Mouse (Mus musculus): ENCODE measurements around the gene Adamts14.

The Adamts14 gene

GRCm38 (mm10) chr10:61274532-61274931 is 1.3 kb upstream of the Adamts14 start:
- no peak for DNase-seq

- DNase-seq = no peak
Measured at GRCm38 (mm10) chr10:61273844-61274215, 592 bp upstream of the Adamts14 start.

GRCm38 (mm10) chr10:61272631-61273030 is 607 bp downstream of the Adamts14 start:
- DNase-seq = no peak

- DNase-seq = no peak
Measured at GRCm38 (mm10) chr10:61272089-61272626, 1.1 kb downstream of the Adamts14 start.

GRCm38 (mm10) chr10:61267378-61267777 is 5.9 kb downstream of the Adamts14 start:
- DNase-seq = no peak

GRCm38 (mm10) chr10:61263606-61264005 is 9.6 kb downstream of the Adamts14 start:
- no peak for DNase-seq

- DNase-seq = peak; percentile 75 to 84
Measured at GRCm38 (mm10) chr10:61261229-61262156, 11.7 kb downstream of the Adamts14 start.

- DNase-seq = no peak
Measured at GRCm38 (mm10) chr10:61258131-61258530, 15.1 kb downstream of the Adamts14 start.

- DNase-seq = no peak
Measured at GRCm38 (mm10) chr10:61256665-61257064, 16.6 kb downstream of the Adamts14 start.

- peak; percentile 58 to 63 for DNase-seq
Measured at GRCm38 (mm10) chr10:61255190-61255589, 18.0 kb downstream of the Adamts14 start.

- peak; percentile 89 to 93 for DNase-seq
Measured at GRCm38 (mm10) chr10:61254761-61255160, 18.5 kb downstream of the Adamts14 start.

- DNase-seq = no peak
Measured at GRCm38 (mm10) chr10:61249951-61250350, 23.3 kb downstream of the Adamts14 start.

- no peak for DNase-seq
Measured at GRCm38 (mm10) chr10:61248596-61249114, 24.6 kb downstream of the Adamts14 start.

- DNase-seq = no peak
Measured at GRCm38 (mm10) chr10:61246288-61246687, 26.9 kb downstream of the Adamts14 start.

GRCm38 (mm10) chr10:61241961-61242421 is 31.2 kb downstream of the Adamts14 start:
- no peak for DNase-seq

- DNase-seq = no peak
Measured at GRCm38 (mm10) chr10:61240108-61240920, 32.9 kb downstream of the Adamts14 start.

GRCm38 (mm10) chr10:61237391-61237785 is 35.9 kb downstream of the Adamts14 start:
- DNase-seq = no peak

GRCm38 (mm10) chr10:61236683-61237390 is 36.4 kb downstream of the Adamts14 start:
- DNase-seq = no peak

- no peak for DNase-seq
Measured at GRCm38 (mm10) chr10:61235677-61236267, 37.5 kb downstream of the Adamts14 start.

- DNase-seq = no peak
Measured at GRCm38 (mm10) chr10:61234319-61234718, 38.9 kb downstream of the Adamts14 start.

GRCm38 (mm10) chr10:61232858-61233567 is 40.2 kb downstream of the Adamts14 start:
- DNase-seq = peak; percentile 42 to 72

Data from cerebellum, postnatal 14 days (tissue).